Mouse (Mus musculus) gastrocnemius, adult 2 months (tissue): ENCODE results near the gene Ly6g5b. TPM values are rescaled to one million over a fixed set of nuclear protein-coding genes. Genes with fewer than 3 reads are reported as not detected.

Experiments
- DNase-seq: peaks from one replicate; pipeline ENCODE4 v3.0.0; 2022
- H3K27ac ChIP-seq: fragments of 200-600 bp; 2 replicates; pipeline ENCODE4 v1.8.1; 2022; ENCODE audit warnings: mild to moderate bottlenecking
- H3K4me3 ChIP-seq: fragments of 200-600 bp; 2 replicates; pipeline ENCODE4 v1.8.1; 2022; ENCODE audit warnings: mild to moderate bottlenecking, moderate library complexity
- CTCF ChIP-seq: fragments of 200-600 bp; IDR thresholded peaks from 2 replicates; pipeline ENCODE4 v1.8.1; 2022; ENCODE audit warnings: antibody characterized with exemption, mild to moderate bottlenecking, moderate library complexity
- intact Hi-C: fragments of 180-260 bp; cut with DNase I; formaldehyde crosslinking; loops from one replicate; pipeline ENCODE4 v1.15.1; 2025
- total RNA-seq, 2 experiments: library from RNA; stranded (reverse); gene quantifications; 2 replicates each; pipeline ENCODE4 v1.2.3; 2021

The Ly6g5b gene
- total RNA-seq, 2 experiments from 2014 or later, result 0.36 TPM; not detected in 1

- intact Hi-C loops, result no loop called here
- TF ChIP-seq CTCF, result peak; percentile 40
- H3K27ac ChIP-seq, result peak within 1 kb of the TSS; percentile 91
- peak within 1 kb of the TSS; percentile 92 for H3K4me3 ChIP-seq
- DNase-seq, result peak; percentile 54
Observed at GRCm38 (mm10) chr17:35121871-35122303, 6.7 kb upstream of the Ly6g5b start, which contains the start of gene Csnk2b. Csnk2b (minus strand) TSS chr17:35122053.

- TF ChIP-seq CTCF, result no peak
- H3K4me3 ChIP-seq, result peak within 1 kb of the TSS; percentile 92
- H3K27ac ChIP-seq, result peak within 1 kb of the TSS; percentile 91
- intact Hi-C loops, result no loop called here
- peak; percentile 99 for DNase-seq
Observed at GRCm38 (mm10) chr17:35121143-35121799, 6.0 kb upstream of the Ly6g5b start, which contains the start of gene Gpank1. Gpank1 (plus strand) TSS chr17:35121455.

GRCm38 (mm10) chr17:35120745-35121142 lies 5.5 kb upstream of the Ly6g5b start:
- intact Hi-C loops, result no loop called here
- peak overlapping the region; percentile 91 for H3K27ac ChIP-seq
- peak; percentile 69 for DNase-seq
- peak overlapping the region; percentile 92 for H3K4me3 ChIP-seq
- no peak for TF ChIP-seq CTCF

GRCm38 (mm10) chr17:35111774-35112173 lies 3.5 kb downstream of the Ly6g5b start:
- TF ChIP-seq CTCF, result no peak
- Histone ChIP-seq H3K27ac (no peak overlapping the region; the same call in 1 of the 2 replicates), H3K4me3 (peak overlapping the region; percentile 46)
- intact Hi-C loops, result no loop called here
- DNase-seq, result no peak

- intact Hi-C loops, result no loop called here
- H3K4me3 ChIP-seq, result no peak within 1 kb of the TSS
- H3K27ac ChIP-seq, result no peak within 1 kb of the TSS
- no peak for TF ChIP-seq CTCF
- no peak for DNase-seq
Observed at GRCm38 (mm10) chr17:35108097-35108496, 7.1 kb downstream of the Ly6g5b start, which contains the start of gene Ly6g5c. Ly6g5c (plus strand) TSS chr17:35108279.

- DNase-seq, result no peak
- Histone ChIP-seq H3K27ac (no peak overlapping the region), H3K4me3 (no peak overlapping the region)
- intact Hi-C loops, result loop anchor here (2.0 kb wide), 1 partner anchor 86 kb away; no protein-coding TSS in a partner anchor
- TF ChIP-seq CTCF, result no peak
Observed at GRCm38 (mm10) chr17:35106522-35106921, 8.7 kb downstream of the Ly6g5b start.

- DNase-seq, result peak; percentile 59
- no peak overlapping the region for H3K27ac ChIP-seq
- intact Hi-C loops, result loop anchor here (2.0 kb wide), 1 partner anchor 85 kb away; no protein-coding TSS in a partner anchor
- H3K4me3 ChIP-seq, result no peak overlapping the region
- peak; percentile 64 for TF ChIP-seq CTCF
Observed at GRCm38 (mm10) chr17:35105740-35106389, 9.4 kb downstream of the Ly6g5b start.

- intact Hi-C loops, result no loop called here
Observed at GRCm38 (mm10) chr17:35104754-35105153, 10.5 kb downstream of the Ly6g5b start.

GRCm38 (mm10) chr17:35104079-35104478 lies 11.1 kb downstream of the Ly6g5b start:
- peak overlapping the region; percentile 65 for H3K27ac ChIP-seq
- no peak for TF ChIP-seq CTCF
- intact Hi-C loops, result no loop called here
- DNase-seq, result no peak
- H3K4me3 ChIP-seq, result no peak overlapping the region

More at GRCm38 (mm10) chr17:35104754-35105153, 10.5 kb downstream of the Ly6g5b start:
- Histone ChIP-seq H3K4me3 (no peak overlapping the region), H3K27ac (no peak overlapping the region)
- TF ChIP-seq CTCF, result no peak
- no peak for DNase-seq

GRCm38 (mm10) chr17:35103221-35103690 lies 12.0 kb downstream of the Ly6g5b start:
- Histone ChIP-seq H3K27ac (peak overlapping the region; percentile 65), H3K4me3 (no peak overlapping the region)
- intact Hi-C loops, result no loop called here
- TF ChIP-seq CTCF, result no peak
- DNase-seq, result peak; percentile 73

GRCm38 (mm10) chr17:35102299-35102698 lies 12.9 kb downstream of the Ly6g5b start:
- no peak for DNase-seq
- Histone ChIP-seq H3K4me3 (no peak overlapping the region), H3K27ac (peak overlapping the region; percentile 65; the same call in 1 of the 2 replicates)
- intact Hi-C loops, result no loop called here
- TF ChIP-seq CTCF, result no peak

GRCm38 (mm10) chr17:35101161-35101560 lies 14.1 kb downstream of the Ly6g5b start:
- intact Hi-C loops, result no loop called here
- no peak for DNase-seq
- Histone ChIP-seq H3K27ac (no peak overlapping the region), H3K4me3 (no peak overlapping the region)
- TF ChIP-seq CTCF, result no peak

GRCm38 (mm10) chr17:35100196-35100765 lies 14.9 kb downstream of the Ly6g5b start:
- no peak for TF ChIP-seq CTCF
- no peak overlapping the region for H3K4me3 ChIP-seq
- no peak overlapping the region for H3K27ac ChIP-seq
- DNase-seq, result no peak
- intact Hi-C loops, result no loop called here
